Mouse (Mus musculus) heart, postnatal 14 days (tissue): ENCODE data around the gene Tppp3. TPM values are rescaled to one million over a fixed set of nuclear protein-coding genes. Genes with fewer than 3 reads are reported as not detected.

Source experiments
- DNase-seq, 2 experiments: peaks; one replicate each; pipeline ENCODE4 v3.0.0; 2021 to 2022
- intact Hi-C: fragments of 180-260 bp; cut with DNase I; formaldehyde crosslinking; loops from one replicate; pipeline ENCODE4 v1.15.1; 2025
- long read RNA-seq, 2 experiments: library from polyadenylated mRNA; stranded (forward); transcript quantifications; one replicate each; pipeline ENCODE4 v2.0.0; 2021
- total RNA-seq, 2 experiments: library from RNA; stranded (reverse); gene quantifications; 2 replicates each; pipeline ENCODE4 v1.2.3; 2021

Gene Tppp3
- total RNA-seq = 10 to 100 TPM; 47.7 to 50.1 TPM
- long read RNA-seq, experiment 1, transcript Tppp3-201 (4 exons, 1,127 nt) = major isoform, 25 of 26 reads
- long read RNA-seq, experiment 1, partial matches to known transcripts = 0 of 26 reads
- long read RNA-seq, experiment 1, other reads (novel, unspliced or antisense) = 1 of 26 reads
- long read RNA-seq, experiment 2, transcript Tppp3-201 (4 exons, 1,127 nt) = major isoform, 17 of 23 reads
- long read RNA-seq, experiment 2, partial matches to known transcripts = 0 of 23 reads
- long read RNA-seq, experiment 2, other reads (novel, unspliced or antisense) = 5 of 23 reads

- intact Hi-C loops = no loop called here
- DNase-seq = peak; percentile 96 to 97
These were observed at the start of gene Tppp3 for GRCm38 (mm10) chr8:105471314-105472015. Gene Tppp3, minus strand, starts transcription at chr8:105471526.

- no peak for DNase-seq
- intact Hi-C loops = no loop called here
These were observed 49.7 kb upstream of the Tppp3 start for GRCm38 (mm10) chr8:105521061-105521460.

- DNase-seq = no peak
- intact Hi-C loops = no loop called here
These were observed 49.2 kb upstream of the Tppp3 start for GRCm38 (mm10) chr8:105520521-105520920.

- intact Hi-C loops = no loop called here
These were observed 48.3 kb upstream of the Tppp3 start for GRCm38 (mm10) chr8:105519591-105519990.

GRCm38 (mm10) chr8:105518436-105519313, 47.3 kb upstream of the Tppp3 start, which contains the start of gene Hsd11b2:
Gene Hsd11b2, plus strand, starts transcription at chr8:105518755.
- intact Hi-C loops = no loop called here

More at GRCm38 (mm10) chr8:105519591-105519990, 48.3 kb upstream of the Tppp3 start:
- no peak for DNase-seq

GRCm38 (mm10) chr8:105517346-105517745, 46.0 kb upstream of the Tppp3 start:
- DNase-seq = no peak
- intact Hi-C loops = loop anchor here (2.0 kb wide), 1 partner anchor 13 kb away; no protein-coding TSS in a partner anchor

More at GRCm38 (mm10) chr8:105518436-105519313, 47.3 kb upstream of the Tppp3 start, which contains the start of gene Hsd11b2:
- peak; percentile 53 to 59 for DNase-seq

GRCm38 (mm10) chr8:105516018-105516645, 44.8 kb upstream of the Tppp3 start:
- peak; percentile 77 to 86 for DNase-seq
- intact Hi-C loops = loop anchor here (1.0 to 2.0 kb wide), 2 partner anchors 15 to 38 kb away; no protein-coding TSS in a partner anchor

GRCm38 (mm10) chr8:105514656-105515055, 43.3 kb upstream of the Tppp3 start:
- intact Hi-C loops = no loop called here
- DNase-seq = peak; percentile 58 to 70

GRCm38 (mm10) chr8:105514194-105514593, 42.9 kb upstream of the Tppp3 start:
- intact Hi-C loops = no loop called here

GRCm38 (mm10) chr8:105509997-105510735, 38.8 kb upstream of the Tppp3 start:
- intact Hi-C loops = no loop called here
- no peak for DNase-seq

More at GRCm38 (mm10) chr8:105514194-105514593, 42.9 kb upstream of the Tppp3 start:
- no peak for DNase-seq

GRCm38 (mm10) chr8:105508758-105509157, 37.4 kb upstream of the Tppp3 start:
- no peak for DNase-seq
- intact Hi-C loops = no loop called here

- no peak for DNase-seq
- intact Hi-C loops = no loop called here
These were observed 35.7 kb upstream of the Tppp3 start for GRCm38 (mm10) chr8:105506977-105507376.

- no peak for DNase-seq
- intact Hi-C loops = no loop called here
These were observed 33.3 kb upstream of the Tppp3 start for GRCm38 (mm10) chr8:105504617-105505016.

GRCm38 (mm10) chr8:105499787-105500186, 28.5 kb upstream of the Tppp3 start:
- intact Hi-C loops = no loop called here
- no peak for DNase-seq

GRCm38 (mm10) chr8:105496439-105497180, 25.3 kb upstream of the Tppp3 start, which contains the start of gene Zdhhc1:
Gene Zdhhc1, minus strand, starts transcription at chr8:105496902.
- peak; percentile 90 to 95 for DNase-seq
- intact Hi-C loops = no loop called here

GRCm38 (mm10) chr8:105495350-105496302, 24.3 kb upstream of the Tppp3 start:
- intact Hi-C loops = no loop called here
- DNase-seq = no peak

- no peak for DNase-seq
- intact Hi-C loops = no loop called here
These were observed 23.2 kb upstream of the Tppp3 start for GRCm38 (mm10) chr8:105494566-105494965.
